Mouse (Mus musculus) thymus, adult 2 months (tissue): ENCODE measurements around the gene Mrgprb2. TPM values are rescaled to one million over a fixed set of nuclear protein-coding genes. Genes with fewer than 3 reads are reported as not detected.

Experiments
- DNase-seq: peaks from one replicate; pipeline ENCODE4 v3.0.0; 2021
- H3K27ac ChIP-seq: fragments of 200-500 bp; 2 replicates; pipeline ENCODE4 v1.5.1; 2012; ENCODE audit warnings: low read length, control low read depth; ENCODE audit not compliant: control insufficient read depth, insufficient read depth
- H3K27me3 ChIP-seq: fragments of 200-500 bp; 2 replicates; pipeline ENCODE4 v1.6.1; 2012; ENCODE audit warnings: mild to moderate bottlenecking, low read length, moderate library complexity, mixed read lengths; ENCODE audit not compliant: control insufficient read depth, insufficient read depth
- H3K36me3 ChIP-seq: fragments of 200-500 bp; 2 replicates; pipeline ENCODE4 v1.6.1; 2012; ENCODE audit warnings: mild to moderate bottlenecking, low read length, moderate library complexity; ENCODE audit not compliant: control insufficient read depth, insufficient read depth
- H3K4me1 ChIP-seq: fragments of 200-500 bp; replicated peaks from 2 replicates; pipeline ENCODE4 v1.6.1; 2012; ENCODE audit warnings: low read length; ENCODE audit not compliant: control insufficient read depth, insufficient read depth
- H3K4me3 ChIP-seq: fragments of 200-500 bp; 2 replicates; pipeline ENCODE4 v1.5.1; 2012; ENCODE audit warnings: mild to moderate bottlenecking, low read length, control low read depth, moderate library complexity; ENCODE audit not compliant: control insufficient read depth, insufficient read depth
- CTCF ChIP-seq: fragments of 200-500 bp; IDR thresholded peaks from 2 replicates; pipeline ENCODE4 v1.5.1; 2012; ENCODE audit warnings: mild to moderate bottlenecking, control low read depth, low read length, moderate library complexity, borderline replicate concordance; ENCODE audit not compliant: control insufficient read depth, poor library complexity, insufficient read depth; ENCODE audit errors: extremely low read depth
- POLR2A ChIP-seq: fragments of 200-500 bp; IDR thresholded peaks from 2 replicates; pipeline ENCODE4 v1.6.1; 2012; ENCODE audit warnings: mild to moderate bottlenecking, low read length, control low read depth, moderate library complexity; ENCODE audit not compliant: control insufficient read depth, poor library complexity, insufficient read depth; ENCODE audit errors: extremely low read depth
- polyA plus RNA-seq: library from polyadenylated mRNA; depleted of rRNA; stranded (reverse); fragments of >200 nt; gene quantifications from 2 replicates; pipeline ENCODE4 v1.2.3, GENCODE M21; 2012; rRNA removed

Mrgprb2 gene
- 0.08 and 0.11 TPM in 2 replicates for polyA plus RNA-seq

- H3K4me1 ChIP-seq = no peaks in the 10 kb centered on the region
- no peak within 1 kb of the TSS for H3K27ac ChIP-seq
- H3K36me3 ChIP-seq = no peaks in the 10 kb centered on the region
- DNase-seq = no peak
- H3K4me3 ChIP-seq = no peak within 1 kb of the TSS
- no peaks in the 10 kb centered on the region for H3K27me3 ChIP-seq
- no peak for TF ChIP-seq CTCF
- no peak for TF ChIP-seq POLR2A
Observed at GRCm38 (mm10) chr7:48557986-48558385, at the start of gene Mrgprb2. Gene Mrgprb2, minus strand, starts transcription at chr7:48558086.

Other genes starting within 250 kb of the Mrgprb2 start
- not detected in 2 replicates for gene Mrgprb8, start 169.6 kb downstream of the Mrgprb2 start, polyA plus RNA-seq
- 0.06 and 0.08 TPM in 2 replicates for gene Mrgprb1, start 101.7 kb downstream of the Mrgprb2 start, polyA plus RNA-seq
- gene Mrgprx2, start 58.8 kb downstream of the Mrgprb2 start, polyA plus RNA-seq = 0.03 TPM in 1 of 2 replicates, not detected in the other
- gene Mrgprb3, start 85.7 kb upstream of the Mrgprb2 start, polyA plus RNA-seq = not detected in 2 replicates
- gene Zdhhc13, start 230.9 kb upstream of the Mrgprb2 start, polyA plus RNA-seq = 13.5 and 19.6 TPM in 2 replicates